Mouse (Mus musculus) cortical plate, adult 2 months (tissue): ENCODE results near the gene U2af1.
A peak's percentile ranks its signal among the peaks of the same experiment; 100 is the strongest.

Experiments used
- CTCF ChIP-seq: fragments of 200-500 bp; IDR thresholded peaks from 2 replicates; pipeline ENCODE4 v1.5.1; 2011; ENCODE audit warnings: mild to moderate bottlenecking, control low read depth, low read length; ENCODE audit not compliant: insufficient read depth; ENCODE audit errors: extremely low read depth
- POLR2A ChIP-seq: fragments of 200-500 bp; IDR thresholded peaks from 2 replicates; pipeline ENCODE4 v1.6.1; 2011; ENCODE audit warnings: mild to moderate bottlenecking, low read length, control low read depth; ENCODE audit not compliant: insufficient read depth; ENCODE audit errors: extremely low read depth

DNA sequence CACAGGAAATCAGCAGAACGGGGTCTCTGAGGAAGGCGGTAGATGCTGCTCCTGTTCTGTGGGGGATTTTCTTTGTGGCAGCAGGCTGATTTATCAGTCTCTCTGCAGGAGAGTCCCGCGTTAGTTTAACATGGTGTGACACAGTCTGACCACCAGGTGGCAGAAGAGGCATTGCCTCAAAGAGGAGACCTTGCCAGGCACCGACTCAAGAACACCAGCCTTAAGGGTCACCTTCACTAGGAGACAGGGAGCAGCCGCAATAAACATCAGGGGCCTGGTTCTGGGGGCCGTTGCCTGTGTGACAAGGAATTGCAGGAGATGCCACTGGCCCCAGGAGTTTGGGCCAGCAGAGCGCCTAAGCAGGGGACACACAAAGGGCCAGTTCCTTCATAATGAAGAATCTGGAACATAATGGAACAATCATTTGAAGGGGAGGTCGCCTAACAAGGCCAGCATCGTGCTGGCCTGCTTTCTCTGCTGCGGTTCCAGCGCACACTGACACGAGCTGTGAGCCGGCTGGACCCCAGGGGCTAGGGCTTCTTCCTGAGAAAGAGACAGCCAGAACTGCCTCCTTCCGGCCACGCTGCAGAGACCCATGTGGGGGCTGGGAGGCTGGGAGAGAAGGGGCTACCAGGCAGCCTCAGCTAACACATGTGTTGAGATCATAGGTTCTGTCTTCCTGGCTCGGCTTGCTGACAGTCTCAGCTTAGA is 27.0 kb upstream of the U2af1 start:
- TF ChIP-seq POLR2A (no peak), CTCF (peak; percentile 86)
